Mouse (Mus musculus) G1E (cell line): ENCODE measurements at regions not wholly inside any gene's neighbourhood (a gene's known extent, or its start where the extent isn't known, plus 50 kb on each side); places are given as distances from the start of the nearest gene placed in this dataset.

Source experiments
- ATAC-seq: 2 replicates; pipeline ENCODE4 v1.8.0; 2016; ENCODE audit warnings: mild to moderate bottlenecking; ENCODE audit not compliant: insufficient number of reproducible peaks, poor library complexity, low FRiP score, severe bottlenecking; ENCODE audit errors: extremely low read depth
- DNase-seq: peaks from one replicate; pipeline ENCODE4 v3.0.0; 2012; ENCODE audit warnings: low spot score
- H3K27me3 ChIP-seq: 2 replicates; pipeline ENCODE4 v1.6.1; 2012; ENCODE audit warnings: mild to moderate bottlenecking, low read length, inconsistent platforms; ENCODE audit not compliant: insufficient read depth
- H3K36me3 ChIP-seq: replicated peaks from 2 replicates; pipeline ENCODE3; 2012; ENCODE audit warnings: mild to moderate bottlenecking, inconsistent platforms
- H3K4me1 ChIP-seq: 2 replicates; pipeline ENCODE4 v1.6.1; 2012; ENCODE audit warnings: low read depth, low read length, inconsistent platforms, mixed read lengths; ENCODE audit not compliant: insufficient read depth
- H3K4me3 ChIP-seq: 2 replicates; pipeline ENCODE4 v1.5.1; 2012; ENCODE audit warnings: low read depth, mild to moderate bottlenecking, inconsistent platforms, low read length, moderate library complexity, mixed read lengths
- H3K9me3 ChIP-seq: replicated peaks from 2 replicates; pipeline ENCODE4 v1.6.1; 2012; ENCODE audit warnings: inconsistent platforms
- CTCF ChIP-seq: IDR thresholded peaks from 2 replicates; pipeline ENCODE4 v1.5.1; 2012; ENCODE audit warnings: low read depth, low read length, inconsistent platforms, mixed read lengths
- GATA1 ChIP-seq: IDR thresholded peaks from 2 replicates; pipeline ENCODE4 v1.6.1; 2012; ENCODE audit warnings: borderline replicate concordance, low read length, inconsistent platforms, mixed read lengths
- GATA2 ChIP-seq: IDR thresholded peaks from 2 replicates; pipeline ENCODE4 v1.6.1; 2012; ENCODE audit warnings: low read depth, low read length, inconsistent platforms, borderline replicate concordance
- POLR2AphosphoS5 ChIP-seq: IDR thresholded peaks from 2 replicates; pipeline ENCODE4 v1.6.1; 2012; ENCODE audit warnings: low read depth, low read length, inconsistent platforms; ENCODE audit not compliant: insufficient replicate concordance
- TAL1 ChIP-seq: conservative IDR thresholded peaks from 2 replicates; pipeline ENCODE4 v1.6.1; 2012; ENCODE audit warnings: low read depth, low read length, inconsistent platforms, mixed read lengths

- Histone ChIP-seq H3K4me1 (no peaks in the 10 kb centered on the region), H3K36me3 (no peaks in the 10 kb centered on the region), H3K9me3 (peaks cover 55% of the 10 kb centered on the region), H3K4me3 (no peak overlapping the region), H3K27me3 (no peaks in the 10 kb centered on the region)
- no peak for TF ChIP-seq GATA2
- no peak for TF ChIP-seq TAL1
- DNase-seq (no peak), ATAC-seq (no peak)
Measured at GRCm38 (mm10) chr5:106392213-106392612, 65.8 kb downstream of the Barhl2 start.

- no peaks in the 10 kb centered on the region for H3K27me3 ChIP-seq
- no peaks in the 10 kb centered on the region for H3K4me1 ChIP-seq
- peaks cover 59% of the 10 kb centered on the region for H3K9me3 ChIP-seq
- DNase-seq, result no peak
- ATAC-seq, result no peak
- H3K4me3 ChIP-seq, result no peak overlapping the region
- H3K36me3 ChIP-seq, result no peaks in the 10 kb centered on the region
- no peak for TF ChIP-seq CTCF
- no peak for TF ChIP-seq GATA2
- TF ChIP-seq TAL1, result no peak
- TF ChIP-seq GATA1, result no peak
- TF ChIP-seq POLR2AphosphoS5, result no peak
Measured at GRCm38 (mm10) chr5:106386621-106387020, 71.3 kb downstream of the Barhl2 start.

GRCm38 (mm10) chr5:106385838-106386237, 72.1 kb downstream of the Barhl2 start:
- H3K36me3 ChIP-seq, result no peaks in the 10 kb centered on the region
- H3K9me3 ChIP-seq, result peaks cover 62% of the 10 kb centered on the region
- no peak overlapping the region for H3K4me3 ChIP-seq
- no peak for DNase-seq
- no peaks in the 10 kb centered on the region for H3K27me3 ChIP-seq
- no peaks in the 10 kb centered on the region for H3K4me1 ChIP-seq
- TF ChIP-seq GATA2, result no peak
- no peak for ATAC-seq

GRCm38 (mm10) chr5:106385219-106385618, 72.7 kb downstream of the Barhl2 start:
- Histone ChIP-seq H3K9me3 (peaks cover 62% of the 10 kb centered on the region), H3K4me1 (no peaks in the 10 kb centered on the region), H3K4me3 (no peak overlapping the region), H3K27me3 (no peaks in the 10 kb centered on the region), H3K36me3 (no peaks in the 10 kb centered on the region)
- DNase-seq, result no peak
- ATAC-seq, result no peak
- TF ChIP-seq POLR2AphosphoS5 (no peak), CTCF (no peak), GATA1 (no peak), TAL1 (no peak), GATA2 (no peak)

- no peaks in the 10 kb centered on the region for H3K36me3 ChIP-seq
- peaks cover 59% of the 10 kb centered on the region for H3K9me3 ChIP-seq
- TF ChIP-seq GATA2 (no peak), POLR2AphosphoS5 (no peak), CTCF (no peak), TAL1 (no peak), GATA1 (no peak)
- DNase-seq (no peak), ATAC-seq (no peak)
- H3K4me3 ChIP-seq, result no peak overlapping the region
- H3K27me3 ChIP-seq, result no peaks in the 10 kb centered on the region
- H3K4me1 ChIP-seq, result no peaks in the 10 kb centered on the region
Measured at GRCm38 (mm10) chr5:106384138-106384770, 73.7 kb downstream of the Barhl2 start.

- DNase-seq (no peak), ATAC-seq (no peak)
- peaks cover 56% of the 10 kb centered on the region for H3K9me3 ChIP-seq
- H3K36me3 ChIP-seq, result no peaks in the 10 kb centered on the region
- TF ChIP-seq GATA1, result no peak
- TF ChIP-seq POLR2AphosphoS5, result no peak
- no peak for TF ChIP-seq TAL1
- TF ChIP-seq GATA2, result no peak
- TF ChIP-seq CTCF, result no peak
- no peaks in the 10 kb centered on the region for H3K27me3 ChIP-seq
- H3K4me3 ChIP-seq, result no peak overlapping the region
- H3K4me1 ChIP-seq, result no peaks in the 10 kb centered on the region
Measured at GRCm38 (mm10) chr5:106381919-106382318, 76.0 kb downstream of the Barhl2 start.

GRCm38 (mm10) chr5:106380631-106381285, 77.2 kb downstream of the Barhl2 start:
- TF ChIP-seq POLR2AphosphoS5 (no peak), GATA1 (no peak), GATA2 (no peak), CTCF (no peak), TAL1 (no peak)
- DNase-seq (no peak), ATAC-seq (no peak)
- Histone ChIP-seq H3K4me3 (no peak overlapping the region), H3K4me1 (no peaks in the 10 kb centered on the region), H3K36me3 (no peaks in the 10 kb centered on the region), H3K9me3 (peaks cover 52% of the 10 kb centered on the region), H3K27me3 (no peaks in the 10 kb centered on the region)
